Mouse (Mus musculus) telencephalon, adult 2 months (tissue): ENCODE measurements around the gene Atp6v0b.
A peak's percentile ranks its signal among the peaks of the same experiment; 100 is the strongest.

ENCODE experiments used
- DNase-seq: peaks from one replicate; pipeline ENCODE4 v3.0.0-alpha.2; 2011; ENCODE audit warnings: low read depth, low spot score

Atp6v0b gene

DNA sequence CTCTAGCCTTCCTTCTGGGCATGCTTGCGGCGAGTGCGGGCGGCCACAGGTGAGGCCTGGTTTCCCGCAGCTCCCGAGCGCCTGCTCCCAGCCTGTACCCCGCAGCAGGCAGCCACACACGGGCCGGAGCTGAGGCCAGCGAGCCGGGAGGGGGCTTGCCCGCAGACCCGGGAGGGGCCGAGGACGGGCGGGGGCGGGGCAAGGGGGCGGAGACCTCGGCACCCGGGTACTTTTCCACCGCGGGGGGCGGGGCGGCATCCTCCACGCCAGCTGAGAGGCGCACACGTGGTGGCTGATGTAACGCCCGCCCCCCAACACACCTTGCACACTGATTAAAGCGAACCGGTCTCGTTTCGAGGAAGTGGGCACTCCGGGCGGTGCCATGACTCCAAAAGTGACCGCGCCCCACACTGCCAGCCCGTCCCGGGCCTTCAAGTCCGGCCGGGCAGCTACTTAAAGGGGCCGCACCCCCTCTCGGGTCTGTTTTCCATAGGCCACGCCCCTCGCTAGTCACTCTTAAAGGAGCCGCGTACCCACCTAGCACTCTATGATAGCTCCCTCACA, 50.8 kb downstream of the Atp6v0b start:
- DNase-seq, result peak; percentile 71

GRCm38 (mm10) chr4:117835531-117836111, 51.5 kb downstream of the Atp6v0b start:
- peak; percentile 74 for DNase-seq

DNA sequence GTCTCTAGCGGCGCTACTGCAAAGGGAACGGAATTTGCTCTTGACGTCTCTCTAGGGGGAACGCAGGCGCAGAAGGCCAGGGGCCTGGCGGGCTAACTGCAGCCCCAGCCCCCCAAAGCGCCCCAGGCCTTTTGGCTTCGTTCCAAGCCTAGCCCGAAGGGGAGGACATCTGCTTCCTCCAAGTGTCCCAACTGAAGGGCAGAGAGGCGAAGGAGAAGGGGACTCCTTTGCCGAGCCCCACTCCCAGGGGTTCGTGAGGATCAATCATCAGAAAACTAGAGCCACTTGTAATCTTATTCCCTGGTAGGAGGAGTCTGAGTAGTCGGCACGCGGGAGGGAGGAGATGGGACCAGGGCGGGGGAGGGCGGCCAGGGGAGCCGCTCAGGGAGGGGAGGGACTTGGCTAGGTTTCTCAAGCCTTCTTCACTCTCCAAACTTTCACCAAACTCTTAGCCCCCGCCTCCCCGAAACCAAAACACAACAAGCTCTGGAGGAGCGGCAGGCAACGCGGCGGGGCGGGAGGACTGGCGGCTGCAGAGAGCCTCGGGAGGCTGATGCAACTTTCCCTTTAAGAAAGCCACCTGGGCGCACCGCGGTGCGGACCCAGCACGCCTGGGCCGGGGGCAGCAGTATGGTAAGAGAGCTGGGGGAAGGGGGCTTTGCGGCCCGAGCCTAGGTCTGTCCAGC, 52.1 kb downstream of the Atp6v0b start:
- no peak for DNase-seq

DNA sequence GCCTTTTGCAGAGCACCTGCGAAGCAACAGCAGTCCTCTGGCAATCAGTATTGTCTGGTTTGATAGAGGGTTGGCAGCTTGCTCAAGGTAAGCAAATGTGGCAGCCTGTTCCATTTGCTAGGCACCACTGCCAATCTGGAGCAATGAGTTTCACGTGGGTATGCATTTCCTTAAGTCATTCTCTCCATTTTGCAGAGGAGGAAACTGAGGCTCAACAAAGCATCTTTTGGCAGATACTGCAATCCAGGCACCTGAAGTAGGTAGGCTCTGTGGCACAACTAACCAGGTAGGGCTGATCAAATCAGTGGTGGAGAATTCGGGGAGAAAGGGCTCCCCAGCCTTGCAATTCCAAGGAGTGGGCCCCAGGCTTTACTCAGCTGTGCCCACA, 52.7 kb downstream of the Atp6v0b start, which contains the start of gene Slc6a9:
Gene Slc6a9, plus strand, starts transcription at position 50 of the 388 bp plus-strand sequence.
- no peak for DNase-seq
